Mouse (Mus musculus): ENCODE results near the gene Arl2bp.

The Arl2bp gene

DNA sequence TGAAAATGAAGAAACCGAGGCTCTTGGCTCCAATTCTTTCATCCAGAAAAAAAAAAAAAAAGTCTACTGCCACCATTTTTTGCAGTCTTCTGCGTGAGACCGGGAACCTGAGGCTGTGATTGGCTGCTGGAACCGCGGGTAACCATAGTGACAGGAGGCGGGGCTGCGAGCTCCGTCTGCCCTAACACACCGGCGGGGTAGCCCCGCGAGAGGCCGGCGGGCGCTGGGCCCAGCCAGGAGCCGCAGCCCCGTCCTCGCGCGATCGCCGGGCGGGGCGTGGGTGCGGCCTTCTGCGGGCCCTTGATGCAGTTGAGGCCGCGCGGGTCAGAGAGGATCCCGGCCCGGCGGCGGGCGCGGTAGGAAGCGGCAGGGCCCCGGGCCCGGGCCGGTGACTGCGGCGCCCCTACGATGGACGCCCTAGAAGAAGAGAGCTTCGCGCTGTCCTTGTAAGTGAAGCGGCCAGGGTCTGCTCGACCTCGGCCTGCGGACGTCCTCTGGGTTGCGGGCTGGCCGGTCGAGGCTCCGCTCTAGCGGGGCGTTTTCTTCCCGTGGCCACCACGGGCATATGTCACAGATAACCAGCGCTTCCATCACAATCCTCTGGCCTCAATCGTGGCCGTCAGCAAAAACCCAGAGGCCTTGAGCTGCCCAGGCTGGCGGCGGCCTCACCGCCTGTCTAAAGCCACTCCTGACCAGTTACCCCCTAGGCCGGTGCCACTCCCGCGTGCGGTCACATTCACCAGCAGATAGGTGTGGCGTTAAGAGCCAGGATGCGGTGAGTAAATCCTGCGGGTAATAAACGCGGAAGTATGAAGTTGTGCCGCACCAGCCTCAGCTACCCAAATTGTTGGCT, at the start of gene Arl2bp:
Arl2bp (plus strand) TSS at position 145 of the 853 bp plus-strand sequence.
- DNase-seq (ENCODE audit: extremely low read depth, insufficient read length, low spot score), result peak; percentile 96

DNA sequence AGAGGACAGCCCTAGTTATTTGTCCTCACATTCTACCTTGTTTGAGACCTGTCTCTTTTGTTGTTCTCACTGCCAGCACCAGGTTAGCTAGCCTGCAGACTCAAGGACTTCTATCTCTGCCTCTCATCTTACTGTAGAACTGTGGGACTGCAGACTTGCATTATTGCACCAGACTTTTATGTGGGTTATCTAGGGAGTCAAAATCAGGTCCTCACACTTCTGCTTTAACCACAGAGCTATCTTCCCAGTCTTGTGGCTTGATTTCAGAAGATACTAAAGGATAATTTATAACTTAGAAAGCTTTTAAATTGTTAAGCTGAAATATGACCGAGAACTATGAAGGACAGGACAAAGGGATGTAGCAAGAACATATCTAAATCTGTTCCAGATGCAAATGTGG, 41.5 kb upstream of the Arl2bp start:
- DNase-seq (ENCODE audit: extremely low read depth, insufficient read length, low spot score), result no peak

- no peak for DNase-seq (ENCODE audit: extremely low read depth, insufficient read length, low spot score)
These were observed 32.7 kb upstream of the Arl2bp start for GRCm38 (mm10) chr8:94633564-94634194.

- no peak for DNase-seq (ENCODE audit: extremely low read depth, insufficient read length, low spot score)
These were observed 32.2 kb upstream of the Arl2bp start for GRCm38 (mm10) chr8:94634211-94634610.

DNA sequence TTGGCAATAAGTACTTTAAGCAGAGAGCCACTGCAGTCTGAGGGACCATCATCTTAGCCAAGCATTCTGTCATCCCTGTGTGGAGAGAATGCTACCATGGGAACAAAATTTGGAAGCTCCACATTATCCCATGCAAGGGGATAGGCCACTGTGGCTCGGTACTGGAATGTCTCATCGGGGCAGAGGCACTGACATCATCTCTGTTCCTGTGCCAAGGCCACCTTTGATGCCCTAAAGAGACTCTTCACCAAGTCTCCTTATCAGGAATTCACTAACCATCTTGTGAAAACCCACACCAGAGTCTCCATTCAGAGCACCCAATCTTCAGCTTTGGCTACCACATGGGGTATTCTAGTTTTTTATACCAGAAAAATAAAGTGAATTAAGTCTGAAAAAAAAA, 25.2 kb upstream of the Arl2bp start:
- no peak for DNase-seq (ENCODE audit: extremely low read depth, insufficient read length, low spot score)

GRCm38 (mm10) chr8:94641938-94642337, 24.5 kb upstream of the Arl2bp start:
- DNase-seq (ENCODE audit: extremely low read depth, insufficient read length, low spot score), result no peak

DNA sequence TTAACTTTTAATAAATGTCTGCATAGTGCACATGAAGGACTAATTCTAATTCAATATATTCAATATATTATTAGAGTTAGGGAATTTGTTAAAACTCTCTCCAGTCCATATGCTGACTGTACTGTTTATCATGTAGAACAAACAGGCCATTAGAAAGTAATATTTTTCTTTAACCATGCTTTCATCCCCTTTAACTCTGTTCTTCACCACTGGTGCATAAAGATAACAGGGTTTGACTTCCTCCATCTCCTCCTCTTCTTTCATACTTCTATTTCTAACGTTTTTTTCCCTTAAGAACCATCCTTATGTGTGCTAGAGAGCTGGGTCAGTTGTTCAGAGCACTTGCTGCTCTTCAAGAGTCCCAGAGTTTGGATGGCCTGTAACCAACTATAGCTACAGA, 21.2 kb upstream of the Arl2bp start:
- DNase-seq (ENCODE audit: extremely low read depth, insufficient read length, low spot score), result no peak

- DNase-seq (ENCODE audit: extremely low read depth, insufficient read length, low spot score), result no peak
These were observed 20.2 kb upstream of the Arl2bp start for GRCm38 (mm10) chr8:94646165-94646564.

- DNase-seq (ENCODE audit: extremely low read depth, insufficient read length, low spot score), result no peak
These were observed 16.9 kb upstream of the Arl2bp start for GRCm38 (mm10) chr8:94649496-94649895.

DNA sequence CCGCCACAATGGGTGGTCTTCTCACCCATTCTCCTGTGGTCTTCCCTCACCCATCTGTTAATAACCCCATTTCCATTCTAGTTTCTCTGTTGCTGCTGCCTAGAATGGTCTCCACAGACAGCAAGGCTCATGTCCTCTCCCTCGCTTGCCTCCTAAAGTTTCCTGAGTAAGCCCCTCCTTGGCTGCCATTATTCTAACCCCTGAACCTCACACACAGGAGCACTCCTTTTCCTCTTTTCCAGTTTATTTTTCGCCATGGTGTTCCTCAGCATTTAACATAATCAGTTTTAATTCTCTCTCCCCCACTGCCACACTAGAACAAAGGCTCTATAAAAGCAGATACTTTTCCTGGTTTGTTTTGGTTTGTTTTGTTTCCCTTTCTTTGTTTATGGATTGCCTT, 13.4 kb upstream of the Arl2bp start:
- no peak for DNase-seq (ENCODE audit: extremely low read depth, insufficient read length, low spot score)

DNA sequence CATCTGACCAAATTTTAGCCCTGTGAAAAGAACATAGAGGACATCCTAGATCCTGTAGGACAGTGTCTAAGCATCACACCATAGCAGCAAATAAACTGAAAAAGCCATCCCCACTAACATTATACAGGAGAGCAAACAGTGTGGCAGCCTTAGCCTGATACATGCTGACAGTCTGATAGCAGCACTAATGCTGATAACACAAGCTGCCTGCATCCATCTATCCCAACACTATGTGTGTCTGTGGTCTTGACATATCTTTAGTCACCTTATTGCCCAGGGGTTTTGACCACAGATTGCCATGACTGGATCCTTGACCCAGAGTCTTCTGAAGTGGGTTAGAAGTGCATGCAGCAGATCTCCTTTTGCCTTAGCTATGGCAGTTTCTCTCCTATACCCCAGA, 11.4 kb upstream of the Arl2bp start:
- no peak for DNase-seq (ENCODE audit: extremely low read depth, insufficient read length, low spot score)

DNA sequence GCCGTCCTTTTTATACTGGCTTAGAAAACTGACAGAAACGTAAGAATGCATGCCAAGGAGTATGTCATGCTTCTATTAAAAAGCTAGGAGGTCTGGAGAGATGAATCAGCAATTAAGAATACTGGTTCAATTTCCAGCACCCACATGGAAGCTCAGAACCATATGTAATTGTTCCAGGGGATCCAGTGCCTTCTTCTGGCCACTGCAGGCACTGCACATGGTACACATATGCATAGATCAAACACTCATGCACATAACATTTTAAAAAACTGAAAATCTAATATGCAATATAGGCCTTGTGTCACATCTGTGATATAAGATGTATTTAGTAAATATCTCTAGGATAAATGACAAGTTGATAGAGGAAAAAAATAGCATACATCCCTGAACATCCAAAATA, 8.4 kb upstream of the Arl2bp start:
- no peak for DNase-seq (ENCODE audit: extremely low read depth, insufficient read length, low spot score)

- no peak for DNase-seq (ENCODE audit: extremely low read depth, insufficient read length, low spot score)
These were observed 6.0 kb upstream of the Arl2bp start for GRCm38 (mm10) chr8:94660418-94660817.

DNA sequence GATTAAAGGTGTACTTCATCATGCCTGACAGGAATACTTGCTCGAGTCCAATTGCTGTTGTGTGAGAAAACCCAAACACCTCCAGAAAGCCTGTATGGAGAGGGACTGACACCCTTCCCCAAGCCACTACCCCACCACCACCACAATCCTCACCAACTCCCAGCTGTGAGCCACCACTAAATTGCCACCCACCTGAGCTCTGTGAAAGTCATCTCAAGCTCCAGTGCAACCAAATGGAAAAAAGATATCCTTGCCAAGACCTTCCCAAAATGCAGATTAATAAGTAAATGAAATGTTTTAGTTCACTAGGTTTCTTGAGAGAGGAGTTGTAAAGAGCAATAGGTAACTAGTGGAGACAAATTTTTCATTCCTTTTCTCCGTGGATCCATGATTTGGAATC, 1.7 kb upstream of the Arl2bp start:
- DNase-seq (ENCODE audit: extremely low read depth, insufficient read length, low spot score), result no peak

DNA sequence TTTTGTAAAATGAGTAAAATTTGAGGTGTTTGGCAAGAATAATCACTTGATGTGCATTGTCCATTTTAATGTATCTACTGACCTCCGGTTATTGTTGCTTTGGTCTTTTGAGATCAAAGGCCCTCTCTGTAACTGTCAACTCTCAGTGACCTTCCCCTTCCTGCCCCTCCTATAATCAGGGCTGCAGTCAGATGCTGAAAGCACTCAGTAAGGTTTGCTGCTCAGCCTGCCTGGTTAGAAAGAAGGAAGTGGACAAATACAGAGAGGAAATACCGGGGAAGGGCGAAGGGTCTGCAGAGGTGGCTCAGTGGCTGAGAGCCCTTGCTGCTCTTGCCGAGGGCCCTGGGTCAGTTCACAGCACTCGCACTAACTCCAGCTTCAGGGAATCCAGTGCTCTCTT, 8.0 kb downstream of the Arl2bp start:
- DNase-seq (ENCODE audit: extremely low read depth, insufficient read length, low spot score), result no peak

DNA sequence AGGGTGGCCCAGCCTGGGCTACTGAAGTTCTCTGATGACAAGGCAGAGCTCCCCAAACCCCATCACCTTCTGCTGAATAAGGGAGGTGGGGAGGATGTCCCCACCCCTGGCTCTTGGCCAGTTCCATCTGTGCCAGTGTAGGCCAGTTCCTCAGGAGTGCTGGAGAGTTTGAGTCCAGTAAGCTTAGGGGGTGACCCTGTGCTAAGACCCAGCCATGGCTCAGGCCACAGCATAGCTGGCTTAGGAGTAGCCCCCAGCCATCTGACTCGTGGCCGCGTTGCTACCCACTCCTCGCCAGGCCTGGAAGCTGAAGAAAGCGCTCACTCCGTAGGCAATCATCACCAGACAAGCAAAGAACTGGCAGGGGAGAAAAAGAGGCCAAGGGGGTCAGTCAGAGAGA, 9.5 kb downstream of the Arl2bp start:
- DNase-seq (ENCODE audit: extremely low read depth, insufficient read length, low spot score), result no peak

GRCm38 (mm10) chr8:94678582-94678981, 12.2 kb downstream of the Arl2bp start:
- DNase-seq (ENCODE audit: extremely low read depth, insufficient read length, low spot score), result peak; percentile 32

- DNase-seq (ENCODE audit: extremely low read depth, insufficient read length, low spot score), result no peak
These were observed 14.0 kb downstream of the Arl2bp start for GRCm38 (mm10) chr8:94680414-94680813.

GRCm38 (mm10) chr8:94682732-94683524, 16.5 kb downstream of the Arl2bp start:
- DNase-seq (ENCODE audit: extremely low read depth, insufficient read length, low spot score), result no peak

- DNase-seq (ENCODE audit: extremely low read depth, insufficient read length, low spot score), result no peak
These were observed 17.9 kb downstream of the Arl2bp start for GRCm38 (mm10) chr8:94684287-94684686.

- DNase-seq (ENCODE audit: extremely low read depth, insufficient read length, low spot score), result no peak
These were observed 19.6 kb downstream of the Arl2bp start for GRCm38 (mm10) chr8:94685953-94686352.

Data from 3134 (cell line).